Mouse (Mus musculus): ENCODE data around the gene Tnfrsf4. TPM values are rescaled to one million over a fixed set of nuclear protein-coding genes. Genes with fewer than 3 reads are reported as not detected.

The Tnfrsf4 gene
- polyA plus RNA-seq (2015; fragmentation: Nextera tagmentation; extraction: Ambion mirVana) = 0.23 and 0.38 TPM in 2 replicates

DNA sequence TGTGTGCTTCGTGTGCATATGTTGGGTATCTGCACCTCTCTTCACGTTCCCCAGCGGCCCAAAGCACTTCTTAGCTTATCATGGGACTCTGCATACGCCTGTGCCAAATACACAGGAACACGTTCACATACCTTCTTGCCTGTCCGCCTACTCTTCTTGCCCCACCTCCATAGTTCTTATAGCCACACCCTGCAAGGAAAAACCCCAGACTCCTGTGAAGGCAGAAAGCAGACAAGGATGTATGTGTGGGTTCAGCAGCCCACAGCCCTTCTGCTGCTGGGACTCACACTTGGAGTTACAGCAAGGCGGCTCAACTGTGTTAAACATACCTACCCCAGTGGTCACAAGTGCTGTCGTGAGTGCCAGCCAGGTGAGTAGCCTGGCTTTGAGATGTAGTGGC is at the start of gene Tnfrsf4:
Tnfrsf4 (plus strand) TSS at position 207 of the 400 bp plus-strand sequence.

DNA sequence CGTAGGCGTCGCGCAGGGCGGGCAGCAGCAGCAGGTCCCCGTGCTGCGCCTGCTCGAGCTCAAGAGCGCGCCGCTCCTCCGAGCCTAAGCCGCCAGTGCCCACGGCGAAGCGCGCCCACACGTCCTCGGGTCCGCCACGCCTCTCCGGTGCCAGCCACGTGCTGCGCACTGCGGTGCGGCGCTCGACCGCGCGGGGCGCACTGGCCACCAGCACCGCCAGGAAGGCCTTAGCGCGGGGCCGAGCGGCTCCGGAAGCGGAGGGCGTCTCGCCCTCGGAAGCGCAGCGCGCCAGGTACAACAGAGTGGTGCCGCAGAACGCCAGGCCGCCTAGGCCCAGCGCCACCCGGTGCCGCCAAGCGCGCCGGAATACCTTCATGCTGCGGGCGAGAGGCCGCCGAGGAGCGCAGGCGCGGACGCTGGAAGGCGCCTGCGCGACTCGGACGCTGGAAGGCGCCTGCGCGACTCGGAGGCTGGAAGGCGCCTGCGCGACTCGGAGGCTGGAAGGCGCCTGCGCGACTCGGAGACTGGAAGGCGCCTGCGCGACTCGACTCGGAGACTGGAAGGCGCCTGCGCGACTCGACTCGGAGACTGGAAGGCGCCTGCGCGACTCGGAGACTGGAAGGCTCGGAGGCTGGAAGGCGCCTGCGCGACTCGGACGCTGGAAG is 21.3 kb upstream of the Tnfrsf4 start, which contains the start of the genes B3galt6 and Sdf4:
B3galt6 (minus strand) TSS at position 409 of the 665 bp plus-strand sequence.
Sdf4 (plus strand) TSS at position 632 of the 665 bp plus-strand sequence.

DNA sequence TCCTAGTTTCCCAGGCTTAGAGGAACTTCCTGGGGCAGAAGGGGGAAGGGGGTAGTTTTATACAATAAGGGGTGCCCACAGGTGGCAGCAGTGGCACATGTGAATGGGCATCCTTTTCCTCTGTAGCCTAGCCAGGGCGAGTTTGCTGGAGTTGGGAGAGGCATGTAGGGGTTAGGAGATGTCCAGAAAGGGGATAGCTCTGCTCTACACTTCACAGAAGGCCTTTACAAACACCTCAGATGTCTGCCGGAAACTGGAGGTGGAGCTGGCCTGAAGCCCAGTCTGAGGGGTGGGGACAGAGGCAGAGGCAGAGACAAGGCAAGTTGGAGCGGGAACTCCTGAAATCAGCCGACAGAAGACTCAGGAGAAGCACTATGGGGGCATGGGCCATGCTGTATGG is 12.4 kb downstream of the Tnfrsf4 start, which contains the start of gene Tnfrsf18:
Tnfrsf18 (plus strand) TSS at position 152 of the 400 bp plus-strand sequence.

DNA sequence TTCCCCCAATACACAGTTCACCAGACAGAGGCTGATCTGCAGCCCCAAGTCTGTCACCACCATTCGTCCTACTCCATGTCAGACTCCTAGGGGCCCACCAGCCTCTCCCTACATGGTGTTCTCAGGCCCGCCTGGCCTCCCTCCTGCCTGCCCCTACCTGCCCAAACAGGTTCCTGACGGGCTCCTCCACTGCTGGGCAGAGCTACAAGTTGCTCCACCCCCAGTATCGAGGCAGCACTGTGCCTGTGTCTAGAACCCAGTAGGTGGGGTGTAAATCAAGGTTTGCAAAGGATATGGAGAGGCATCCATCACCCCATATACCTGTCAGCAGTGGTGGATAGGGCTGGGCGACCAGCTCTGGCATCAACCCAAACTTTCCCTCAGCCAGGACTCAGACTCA is 45.6 kb downstream of the Tnfrsf4 start, which contains the start of gene Ttll10:
Ttll10 (minus strand) TSS at position 154 of the 400 bp plus-strand sequence.

MicroRNAs encoded within 50 kb of the gene (microRNA counts, 519-probe panel; counts per million panel counts)
- microRNA mmu-miR-200a (296 counts per million, percentile 58 among the panel's probes with 10 or more counts), microRNA mmu-miR-200b (2,628 counts per million, percentile 69 among the panel's probes with 10 or more counts), microRNA mmu-miR-429 (296 counts per million, percentile 58 among the panel's probes with 10 or more counts)

Small RNAs within 50 kb of the gene (microRNA-seq; reads per million reads assigned to microRNA genes)
- gene Mir200a = 0.42 to 1.4 reads per million in 2 experiments
- 4.9 to 8.6 reads per million in 2 experiments for gene Mir200b
- 10.6 to 20.5 reads per million in 2 experiments for gene Mir429

Other genes with a start within 250 kb of the Tnfrsf4 start
- 20.3 and 22.5 TPM in 2 replicates for gene Vwa1, start 239.1 kb upstream of the Tnfrsf4 start, polyA plus RNA-seq (2015; fragmentation: Nextera tagmentation; extraction: Ambion mirVana)
- 1.4 and 1.5 TPM in 2 replicates for gene Tmem88b, start 228.0 kb upstream of the Tnfrsf4 start, polyA plus RNA-seq (2015; fragmentation: Nextera tagmentation; extraction: Ambion mirVana)
- gene Ankrd65, start 223.4 kb upstream of the Tnfrsf4 start, polyA plus RNA-seq (2015; fragmentation: Nextera tagmentation; extraction: Ambion mirVana) = 0.13 and 0.15 TPM in 2 replicates
- 172 and 176 TPM in 2 replicates for gene Mrpl20, start 211.0 kb upstream of the Tnfrsf4 start, polyA plus RNA-seq (2015; fragmentation: Nextera tagmentation; extraction: Ambion mirVana)
- 89.3 and 91.0 TPM in 2 replicates for gene Ccnl2, start 201.4 kb upstream of the Tnfrsf4 start, polyA plus RNA-seq (2015; fragmentation: Nextera tagmentation; extraction: Ambion mirVana)
- gene Aurkaip1, start 182.6 kb upstream of the Tnfrsf4 start, polyA plus RNA-seq (2015; fragmentation: Nextera tagmentation; extraction: Ambion mirVana) = 131 and 148 TPM in 2 replicates
- gene Mxra8, start 174.2 kb upstream of the Tnfrsf4 start, polyA plus RNA-seq (2015; fragmentation: Nextera tagmentation; extraction: Ambion mirVana) = 109 and 120 TPM in 2 replicates
- 13.5 and 16.4 TPM in 2 replicates for gene Dvl1, start 166.4 kb upstream of the Tnfrsf4 start, polyA plus RNA-seq (2015; fragmentation: Nextera tagmentation; extraction: Ambion mirVana)
- gene Tas1r3, start 150.5 kb upstream of the Tnfrsf4 start, polyA plus RNA-seq (2015; fragmentation: Nextera tagmentation; extraction: Ambion mirVana) = 0.16 and 0.21 TPM in 2 replicates
- gene Cptp, start 144.4 kb upstream of the Tnfrsf4 start, polyA plus RNA-seq (2015; fragmentation: Nextera tagmentation; extraction: Ambion mirVana) = 8.0 and 8.1 TPM in 2 replicates
- 23.9 and 26.2 TPM in 2 replicates for gene Ints11, start 144.3 kb upstream of the Tnfrsf4 start, polyA plus RNA-seq (2015; fragmentation: Nextera tagmentation; extraction: Ambion mirVana)
- gene Pusl1, start 122.1 kb upstream of the Tnfrsf4 start, polyA plus RNA-seq (2015; fragmentation: Nextera tagmentation; extraction: Ambion mirVana) = 24.9 and 28.0 TPM in 2 replicates
- 9.6 and 9.8 TPM in 2 replicates for gene Acap3, start 122.0 kb upstream of the Tnfrsf4 start, polyA plus RNA-seq (2015; fragmentation: Nextera tagmentation; extraction: Ambion mirVana)
- 65.7 and 69.6 TPM in 2 replicates for gene Ube2j2, start 70.0 kb upstream of the Tnfrsf4 start, polyA plus RNA-seq (2015; fragmentation: Nextera tagmentation; extraction: Ambion mirVana)
- 22.7 and 51.1 TPM in 2 replicates for gene C1qtnf12, start 51.5 kb upstream of the Tnfrsf4 start, polyA plus RNA-seq (2015; fragmentation: Nextera tagmentation; extraction: Ambion mirVana)
- 8.4 and 8.5 TPM in 2 replicates for gene B3galt6, start 21.2 kb upstream of the Tnfrsf4 start, polyA plus RNA-seq (2015; fragmentation: Nextera tagmentation; extraction: Ambion mirVana)
- 85.8 and 116 TPM in 2 replicates for gene Sdf4, start 21.0 kb upstream of the Tnfrsf4 start, polyA plus RNA-seq (2015; fragmentation: Nextera tagmentation; extraction: Ambion mirVana)
- gene Tnfrsf18, start 12.3 kb downstream of the Tnfrsf4 start, polyA plus RNA-seq (2015; fragmentation: Nextera tagmentation; extraction: Ambion mirVana) = 1.0 and 1.3 TPM in 2 replicates
- not detected in 2 replicates for gene Ttll10, start 45.6 kb downstream of the Tnfrsf4 start, polyA plus RNA-seq (2015; fragmentation: Nextera tagmentation; extraction: Ambion mirVana)
- gene 9430015G10Rik, start 96.1 kb downstream of the Tnfrsf4 start, polyA plus RNA-seq (2015; fragmentation: Nextera tagmentation; extraction: Ambion mirVana) = 4.9 and 5.1 TPM in 2 replicates
- gene Rnf223, start 116.7 kb downstream of the Tnfrsf4 start, polyA plus RNA-seq (2015; fragmentation: Nextera tagmentation; extraction: Ambion mirVana) = 0.19 TPM in 1 of 2 replicates, not detected in the other
- gene Agrn, start 183.6 kb downstream of the Tnfrsf4 start, polyA plus RNA-seq (2015; fragmentation: Nextera tagmentation; extraction: Ambion mirVana) = 9.7 and 10.3 TPM in 2 replicates
- 5.4 and 5.6 TPM in 2 replicates for gene Isg15, start 187.0 kb downstream of the Tnfrsf4 start, polyA plus RNA-seq (2015; fragmentation: Nextera tagmentation; extraction: Ambion mirVana)
- gene AW011738, start 189.5 kb downstream of the Tnfrsf4 start, polyA plus RNA-seq (2015; fragmentation: Nextera tagmentation; extraction: Ambion mirVana) = 1.4 and 2.0 TPM in 2 replicates
- 17.7 and 19.9 TPM in 2 replicates for gene Perm1, start 202.0 kb downstream of the Tnfrsf4 start, polyA plus RNA-seq (2015; fragmentation: Nextera tagmentation; extraction: Ambion mirVana)
- 7.1 TPM in 2 replicates for gene Plekhn1, start 221.0 kb downstream of the Tnfrsf4 start, polyA plus RNA-seq (2015; fragmentation: Nextera tagmentation; extraction: Ambion mirVana)
- gene Noc2l, start 222.2 kb downstream of the Tnfrsf4 start, polyA plus RNA-seq (2015; fragmentation: Nextera tagmentation; extraction: Ambion mirVana) = 21.8 and 23.8 TPM in 2 replicates
- not detected in 2 replicates for gene Samd11, start 241.8 kb downstream of the Tnfrsf4 start, polyA plus RNA-seq (2015; fragmentation: Nextera tagmentation; extraction: Ambion mirVana)

Measured in skeletal muscle tissue, postnatal 0 days (tissue).